Mouse (Mus musculus) megakaryocyte, embryonic 14.5 days (primary cell): ENCODE data around the gene Gosr2.

Experiments
- FLI1 ChIP-seq: IDR thresholded peaks from 2 replicates; pipeline ENCODE4 v1.6.1; 2012; ENCODE audit warnings: low read length, inconsistent platforms, mixed read lengths
- GATA1 ChIP-seq: IDR thresholded peaks from 3 replicates; pipeline ENCODE4 v1.6.1; 2012; ENCODE audit warnings: mixed read lengths, low read length, inconsistent platforms, borderline replicate concordance

DNA sequence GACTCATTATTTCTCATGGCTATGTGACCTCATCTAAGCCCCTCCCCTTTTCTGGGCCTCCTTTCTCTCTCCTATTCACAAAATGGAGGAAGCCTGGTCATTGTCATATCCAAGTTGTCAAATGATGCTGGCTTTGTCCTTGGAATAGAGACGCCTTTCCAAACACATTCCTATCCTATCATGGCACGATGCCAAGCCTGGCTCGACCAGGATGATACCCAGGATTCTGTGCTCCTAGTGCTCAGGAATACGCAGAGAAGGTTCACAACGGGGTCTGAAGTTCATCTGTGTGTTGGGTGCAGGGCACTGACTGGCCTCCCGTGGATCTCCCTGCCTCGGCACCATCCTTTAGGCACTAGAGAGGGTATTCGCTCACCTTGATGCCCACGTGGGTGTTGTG, 33.9 kb upstream of the Gosr2 start:
- no peak for TF ChIP-seq GATA1
- no peak for TF ChIP-seq FLI1
